Mouse (Mus musculus) ES-E14 (cell line): ENCODE data around the gene Pex7.

Experiments used
- HCFC1 ChIP-seq: IDR thresholded peaks from 2 replicates; pipeline ENCODE4 v1.6.1; 2012; ENCODE audit warnings: low read length, inconsistent platforms, borderline replicate concordance; ENCODE audit not compliant: insufficient read depth
- MAFK ChIP-seq: IDR thresholded peaks from 2 replicates; pipeline ENCODE4 v1.6.1; 2014; ENCODE audit warnings: mild to moderate bottlenecking, low read depth, low read length, inconsistent platforms; ENCODE audit not compliant: insufficient read depth
- ZC3H11A ChIP-seq: IDR thresholded peaks from 2 replicates; pipeline ENCODE4 v1.6.1; 2012; ENCODE audit warnings: low read depth, mild to moderate bottlenecking, inconsistent platforms, low read length, borderline replicate concordance
- ZNF384 ChIP-seq: IDR thresholded peaks from 2 replicates; pipeline ENCODE4 v1.6.1; 2012; ENCODE audit warnings: low read depth, low read length, inconsistent platforms

DNA sequence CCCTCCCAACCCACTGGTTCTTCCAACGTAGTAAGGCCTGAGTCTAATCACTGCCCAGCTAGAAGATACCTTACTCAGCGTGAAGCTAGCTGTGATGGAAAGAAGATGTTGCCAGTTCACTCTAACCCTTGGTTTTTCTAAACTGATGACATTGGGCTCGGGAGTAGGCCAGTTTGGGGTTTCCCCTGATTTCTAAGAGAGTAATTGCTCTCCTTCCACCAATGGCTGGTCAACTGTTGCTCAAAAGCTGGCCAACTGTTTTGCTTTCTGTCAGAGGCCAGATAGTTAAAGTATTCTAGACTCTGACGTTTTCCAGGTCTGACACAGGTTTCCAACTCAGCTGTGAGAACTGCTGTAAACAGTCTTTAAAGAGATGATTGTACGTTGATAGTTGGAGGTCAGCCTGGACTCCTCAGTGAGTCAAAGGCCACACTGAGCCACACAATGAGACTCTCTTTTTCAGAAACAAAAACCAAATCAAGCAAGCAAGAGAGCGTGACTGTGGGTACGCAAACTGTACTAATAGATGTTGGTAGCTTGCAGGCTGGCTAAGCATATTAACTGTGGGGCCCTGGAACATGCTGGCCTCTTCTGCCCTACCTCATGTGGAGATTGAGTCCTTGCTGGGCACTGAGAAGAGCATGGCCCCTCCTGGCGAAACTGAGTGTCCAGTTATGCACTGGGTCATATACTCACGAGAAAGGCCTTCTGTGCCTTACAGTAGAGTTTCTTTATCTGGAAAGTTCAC is 29.6 kb upstream of the Pex7 start:
- no peak for TF ChIP-seq ZNF384
- no peak for TF ChIP-seq HCFC1
- no peak for TF ChIP-seq ZC3H11A
- TF ChIP-seq MAFK: no peak
